Mouse (Mus musculus): Measurements from ENCODE around the gene Odf3l1.

DNA sequence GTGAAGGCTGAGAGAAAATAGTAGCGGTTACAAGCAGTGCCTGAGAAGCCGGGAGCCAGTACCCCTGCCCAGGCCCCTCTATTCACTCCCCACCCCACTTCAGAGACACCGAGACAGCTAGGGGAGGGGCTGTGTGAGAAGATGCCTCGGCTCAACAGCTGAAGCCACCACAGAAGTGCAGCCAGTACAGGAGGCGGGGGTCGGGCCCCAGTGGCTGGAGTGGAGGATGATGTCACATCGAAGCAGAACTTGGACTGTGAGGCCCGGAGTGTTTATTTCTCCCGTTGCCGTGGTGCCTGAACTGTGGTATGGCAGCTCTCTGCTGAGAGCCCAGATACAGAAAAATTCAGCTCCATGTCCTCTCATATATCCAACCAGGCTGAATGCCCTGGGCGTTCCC, 12.7 kb downstream of the Odf3l1 start:
- TF ChIP-seq CTCF (IDR thresholded peaks at IDR 0.05; ENCODE audit: low read depth), result no peak
- no peak for TF ChIP-seq EP300 (IDR thresholded peaks at IDR 0.05; ENCODE audit: low read depth)

Data from heart, postnatal 0 days (tissue).